Comparison of ENCODE assay signal across 19 mouse cellular contexts in genomic region chr16:25817753-25818624, GRCm38 (mm10).
DNase-seq lines count a peak whose midpoint lies in the region; ATAC-seq and TF ChIP-seq lines count a peak whose summit lies in the region.
"Had no signal": no experiment of that assay in that cellular context is flagged by ENCODE, and none has a peak within 500 bp of the region (broad histone marks: within the 10 kb centered on the region; RNA-seq: fewer than 3 reads in every experiment).

No protein-coding gene starts in this region.

- no peaks in the 10 kb centered on the region for H3K79me2 ChIP-seq in myocyte (ENCODE audit: control insufficient read depth, insufficient read depth)

- H3K4me2 ChIP-seq in forebrain, embryonic 11.5 days (ENCODE audit: low read depth, low read length, severe bottlenecking) = no peak overlapping the region
- H3K4me2 ChIP-seq in forebrain, embryonic 14.5 days (ENCODE audit: low read length) = no peak overlapping the region
- no peak overlapping the region for H3K4me2 ChIP-seq in lung, embryonic 14.5 days
- H3K4me2 ChIP-seq in myocyte (ENCODE audit: low read depth) = no peak overlapping the region
- H3K4me2 ChIP-seq: hindbrain, embryonic 14.5 days; intestine, embryonic 15.5 days; neural tube, embryonic 12.5 days had no signal

- no peak; the same call in 1 of the 2 replicates for ATAC-seq in forebrain, embryonic 11.5 days (replicated peaks; ENCODE audit: low FRiP score)
- no peak for ATAC-seq in forebrain, embryonic 14.5 days
- ATAC-seq in lung, embryonic 14.5 days (ENCODE audit: insufficient read depth) = 0 out of 2 replicates have a peak, but pooled peaks have one; percentile 44
- ATAC-seq in monocyte, adult 5-6 weeks (replicated peaks; ENCODE audit: insufficient number of reproducible peaks, low FRiP score, low TSS enrichment, poor library complexity, severe bottlenecking) = no peak
- ATAC-seq: intestine, embryonic 15.5 days; midbrain, embryonic 16.5 days; Patski had no signal

- H3K4me1 ChIP-seq in forebrain, embryonic 11.5 days (replicated peaks; ENCODE audit: control insufficient read depth, insufficient read depth, low read length) = no peaks in the 10 kb centered on the region
- H3K4me1 ChIP-seq in forebrain, embryonic 14.5 days (ENCODE audit: control insufficient read depth, insufficient read depth, low read length) = peaks cover 6% of the 10 kb centered on the region; the same call in 1 of the 2 replicates
- no peaks in the 10 kb centered on the region for H3K4me1 ChIP-seq in lung, embryonic 14.5 days (ENCODE audit: insufficient read depth)
- peaks cover 0 to 5% of the 10 kb centered on the region in 2 experiments; a peak in 1 of 4 replicates for H3K4me1 ChIP-seq in ES-E14 (ENCODE audit: control insufficient read depth in 2 of 2, insufficient read depth in 2 of 2, low read length in 2 of 2, poor library complexity in 1 of 2)
- H3K4me1 ChIP-seq: intestine, embryonic 15.5 days had no signal

- no peak overlapping the region for H3K4me3 ChIP-seq in forebrain, embryonic 11.5 days (ENCODE audit: low read depth, low read length)
- H3K4me3 ChIP-seq in forebrain, embryonic 14.5 days (ENCODE audit: low read depth, low read length) = no peak overlapping the region
- no peak overlapping the region for H3K4me3 ChIP-seq in lung, embryonic 14.5 days (ENCODE audit: low read depth, low read length)
- H3K4me3 ChIP-seq in ES-E14 (ENCODE audit: insufficient read depth in 1 of 2, low read depth in 1 of 2, low read length in 2 of 2, poor library complexity in 1 of 2, severe bottlenecking in 1 of 2) (no peak overlapping the region), myocyte (no peak overlapping the region)
- H3K4me3 ChIP-seq: intestine, embryonic 15.5 days; neural tube, embryonic 12.5 days had no signal

- WGBS in forebrain, embryonic 11.5 days = 19% methylated on average over 10 of the region's 10 CpGs
- 13% methylated on average over 10 of the region's 10 CpGs for WGBS in forebrain, embryonic 14.5 days
- WGBS in lung, embryonic 14.5 days = 46% methylated on average over 10 of the region's 10 CpGs

- H3K9me3 ChIP-seq in forebrain, embryonic 11.5 days (ENCODE audit: control insufficient read depth, low read length) = 0 out of 2 replicates have a peak, but pooled peaks cover 2% of the 10 kb centered on the region
- no peaks in the 10 kb centered on the region for H3K9me3 ChIP-seq in forebrain, embryonic 14.5 days (replicated peaks; ENCODE audit: control insufficient read depth, low read length)
- H3K9me3 ChIP-seq in lung, embryonic 14.5 days (ENCODE audit: low read depth, low read length) = no peaks in the 10 kb centered on the region
- H3K9me3 ChIP-seq in ES-E14 (ENCODE audit: control insufficient read depth, insufficient read depth, low read depth, low read length) = no peaks in the 10 kb centered on the region
- H3K9me3 ChIP-seq: intestine, embryonic 15.5 days; neural tube, embryonic 12.5 days had no signal

- peaks cover 2% of the 10 kb centered on the region; the same call in 1 of the 2 replicates for H3K27me3 ChIP-seq in forebrain, embryonic 11.5 days (ENCODE audit: control insufficient read depth, insufficient read depth, low read length)
- no peaks in the 10 kb centered on the region for H3K27me3 ChIP-seq in forebrain, embryonic 14.5 days (replicated peaks; ENCODE audit: control insufficient read depth, insufficient read depth, low read length)
- H3K27me3 ChIP-seq in lung, embryonic 14.5 days (ENCODE audit: insufficient read depth, low read length) = no peaks in the 10 kb centered on the region
- H3K27me3 ChIP-seq in myocyte (ENCODE audit: control insufficient read depth, insufficient read depth, insufficient read length) = no peaks in the 10 kb centered on the region
- H3K27me3 ChIP-seq: intestine, embryonic 15.5 days; neural tube, embryonic 12.5 days; Patski had no signal

- no peak for TF ChIP-seq CTCF in lung, embryonic 14.5 days (IDR thresholded peaks at IDR 0.05; ENCODE audit: low read depth)

- no peak for TF ChIP-seq POLR2A in myocyte (IDR thresholded peaks at IDR 0.05; ENCODE audit: insufficient read length, low read depth)

- peak; percentile 50 for DNase-seq in forebrain, embryonic 11.5 days (ENCODE audit: low spot score)
- no peak for DNase-seq in forebrain, embryonic 14.5 days (ENCODE audit: low spot score)
- no peak for DNase-seq in lung, embryonic 14.5 days
- DNase-seq in lung, postnatal 25 days (ENCODE audit: low spot score) = no peak
- DNase-seq in ES-E14 (ENCODE audit: low read depth, low spot score) = peak; percentile 38
- DNase-seq: cerebellum, postnatal 10 days; gastrocnemius, postnatal 14 days; kidney, postnatal 4 days; lung, adult 18-20 months; right cerebral cortex, postnatal 14 days; thymus, postnatal 25 days had no signal

- H3K9ac ChIP-seq in forebrain, embryonic 11.5 days (ENCODE audit: low read length) = no peak overlapping the region
- H3K9ac ChIP-seq in forebrain, embryonic 14.5 days (ENCODE audit: low read length) = no peak overlapping the region
- H3K9ac ChIP-seq in lung, embryonic 14.5 days = no peak overlapping the region
- H3K9ac ChIP-seq in ES-E14 (ENCODE audit: insufficient read depth, low read depth, low read length, poor library complexity, severe bottlenecking) = no peak overlapping the region
- H3K9ac ChIP-seq: hindbrain, embryonic 14.5 days; intestine, embryonic 15.5 days; neural tube, embryonic 12.5 days had no signal

- no peak overlapping the region for H3K27ac ChIP-seq in forebrain, embryonic 11.5 days (ENCODE audit: low read depth, low read length)
- H3K27ac ChIP-seq in forebrain, embryonic 14.5 days (ENCODE audit: low read depth, low read length) = no peak overlapping the region
- no peak overlapping the region for H3K27ac ChIP-seq in lung, embryonic 14.5 days (ENCODE audit: low read depth)
- H3K27ac ChIP-seq in ES-E14 (ENCODE audit: insufficient read depth, low read depth, low read length, poor library complexity, severe bottlenecking) = no peak overlapping the region
- H3K27ac ChIP-seq: hindbrain, embryonic 14.5 days; intestine, embryonic 15.5 days; macrophage; neural tube, embryonic 12.5 days had no signal

- in situ Hi-C loops in ES-E14 (cut with MboI; ENCODE audit: low sequenced_read_pairs in 2 of 2, unreplicated experiment in 2 of 2) = no loop called here

- no peaks in the 10 kb centered on the region for H3K36me3 ChIP-seq in forebrain, embryonic 11.5 days (ENCODE audit: control insufficient read depth, insufficient read depth, low read length)
- H3K36me3 ChIP-seq in forebrain, embryonic 14.5 days (ENCODE audit: control insufficient read depth, insufficient read depth, low read length) = no peaks in the 10 kb centered on the region
- H3K36me3 ChIP-seq in lung, embryonic 14.5 days (ENCODE audit: insufficient read depth) = no peaks in the 10 kb centered on the region
- H3K36me3 ChIP-seq in ES-E14 (ENCODE audit: control insufficient read depth, insufficient read depth, low read length, poor library complexity, severe bottlenecking) = no peaks in the 10 kb centered on the region
- H3K36me3 ChIP-seq in myocyte (ENCODE audit: control insufficient read depth, insufficient read depth) = no peaks in the 10 kb centered on the region
- H3K36me3 ChIP-seq: intestine, embryonic 15.5 days; neural tube, embryonic 12.5 days had no signal

- no peak overlapping the region for H3ac ChIP-seq in myocyte (ENCODE audit: control insufficient read depth, insufficient read length)

TF ChIP-seq in ES-E14, 5 proteins besides CTCF, POLR2A, EP300 and RAD21:
- TF ChIP-seq HCFC1 (IDR thresholded peaks at IDR 0.05; ENCODE audit: borderline replicate concordance, insufficient read depth, low read length) (no peak), ZC3H11A (IDR thresholded peaks at IDR 0.05; ENCODE audit: borderline replicate concordance, low read depth, low read length) (no peak), MAFK (IDR thresholded peaks at IDR 0.05; ENCODE audit: insufficient read depth, low read depth, low read length) (no peak), ZNF384 (IDR thresholded peaks at IDR 0.05; ENCODE audit: low read depth, low read length) (no peak), CHD2 (IDR thresholded peaks at IDR 0.05; ENCODE audit: low read depth, low read length) (no peak)

TF ChIP-seq in myocyte, 11 proteins besides CTCF, POLR2A, EP300 and RAD21:
- TF ChIP-seq MAX (IDR thresholded peaks at IDR 0.05; ENCODE audit: low read depth) (no peak), MYOG (IDR thresholded peaks at IDR 0.05; ENCODE audit: control insufficient read depth in 1 of 3, insufficient read depth in 1 of 3, insufficient read length in 2 of 3, low read depth in 2 of 3) (peak; percentile 13 to 81 (median 53)), MYOD1 (IDR thresholded peaks at IDR 0.05; ENCODE audit: control insufficient read depth in 1 of 3, insufficient read length in 2 of 3, low read depth in 2 of 3) (peak in 2 of 3 experiments; percentile 12 to 69), TCF12 (IDR thresholded peaks at IDR 0.05; ENCODE audit: insufficient read depth, poor library complexity, severe bottlenecking) (peak; percentile 31), REST (IDR thresholded peaks at IDR 0.05; ENCODE audit: insufficient read depth, insufficient read length) (no peak), TCF3 (IDR thresholded peaks at IDR 0.05; ENCODE audit: insufficient read length, low read depth) (no peak)

Comparison
In these comparisons a context has a peak if more than half of its experiments do, and no peak if none do; other contexts are left out.
1. DNase-seq: peak in forebrain, embryonic 11.5 days (single experiment) and ES-E14 (single experiment); none in forebrain, embryonic 14.5 days (single experiment), lung, embryonic 14.5 days (single experiment) and lung, postnatal 25 days (single experiment).